Mouse (Mus musculus) naive thymus-derived CD4-positive, alpha-beta T cell, adult 2 months (primary cell): ENCODE data around the gene Eif2s1.

Experiments used
- DNase-seq: peaks from one replicate; pipeline ENCODE4 v3.0.0-alpha.2; 2011; ENCODE audit warnings: low read depth

Gene Eif2s1

GRCm38 (mm10) chr12:78861496-78862253 is at the start of gene Eif2s1, which contains the start of gene Atp6v1d:
TSS of gene Eif2s1 (plus strand) at chr12:78861819.
TSS of gene Atp6v1d (minus strand) at chr12:78861638.
- peak; percentile 98 for DNase-seq

GRCm38 (mm10) chr12:78814437-78814836 is 47.2 kb upstream of the Eif2s1 start:
- peak; percentile 7 for DNase-seq

GRCm38 (mm10) chr12:78834496-78834895 is 27.1 kb upstream of the Eif2s1 start:
- no peak for DNase-seq

DNA sequence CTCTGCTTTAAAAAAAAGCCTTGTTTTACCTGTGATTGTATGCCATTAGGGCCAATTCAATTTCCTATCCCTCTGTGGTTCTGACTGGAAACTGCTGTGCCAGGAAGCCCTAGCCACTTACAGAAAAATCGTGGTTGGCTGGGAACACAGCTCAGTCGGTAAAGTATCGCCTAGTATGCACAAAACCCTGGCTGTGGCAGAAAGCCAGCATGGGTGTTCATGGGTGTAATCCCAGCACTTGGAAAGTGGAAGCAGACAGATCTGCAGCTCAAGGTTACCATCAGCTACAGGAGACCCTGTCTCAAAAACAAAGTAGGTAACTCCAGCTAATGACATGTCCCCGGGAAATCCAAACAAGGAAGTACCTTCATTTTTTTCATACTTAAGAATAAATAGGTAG is 21.7 kb upstream of the Eif2s1 start:
- no peak for DNase-seq

DNA sequence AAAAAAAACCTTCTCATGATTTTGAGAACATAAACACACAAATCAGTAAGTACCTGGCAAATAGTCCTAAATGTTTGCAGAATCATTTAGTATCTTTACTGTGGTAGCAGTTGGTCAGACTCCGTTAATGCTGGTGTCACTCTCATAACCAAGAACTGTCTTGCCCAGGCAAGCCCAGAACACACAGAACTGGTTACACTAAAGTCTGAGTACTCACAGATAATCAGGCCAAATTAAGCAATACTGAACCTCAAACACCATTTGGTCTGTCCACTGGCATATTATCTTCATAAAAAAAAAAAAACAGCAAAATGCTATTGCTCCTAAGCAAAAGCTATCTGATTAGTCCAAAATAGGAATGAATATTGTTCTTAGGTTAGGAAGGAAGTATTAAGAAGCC is 19.2 kb upstream of the Eif2s1 start:
- no peak for DNase-seq

GRCm38 (mm10) chr12:78848246-78848645 is 13.4 kb upstream of the Eif2s1 start:
- DNase-seq = no peak

GRCm38 (mm10) chr12:78860921-78861495 is 611 bp upstream of the Eif2s1 start:
- DNase-seq = no peak

- no peak for DNase-seq
Measured at GRCm38 (mm10) chr12:78862254-78862730, 673 bp downstream of the Eif2s1 start.

GRCm38 (mm10) chr12:78865434-78865833 is 3.8 kb downstream of the Eif2s1 start:
- peak; percentile 38 for DNase-seq

- DNase-seq = no peak
Measured at GRCm38 (mm10) chr12:78868115-78868514, 6.5 kb downstream of the Eif2s1 start.

GRCm38 (mm10) chr12:78874581-78874980 is 13.0 kb downstream of the Eif2s1 start:
- DNase-seq = no peak

- no peak for DNase-seq
Measured at GRCm38 (mm10) chr12:78890062-78890461, 28.4 kb downstream of the Eif2s1 start.

DNA sequence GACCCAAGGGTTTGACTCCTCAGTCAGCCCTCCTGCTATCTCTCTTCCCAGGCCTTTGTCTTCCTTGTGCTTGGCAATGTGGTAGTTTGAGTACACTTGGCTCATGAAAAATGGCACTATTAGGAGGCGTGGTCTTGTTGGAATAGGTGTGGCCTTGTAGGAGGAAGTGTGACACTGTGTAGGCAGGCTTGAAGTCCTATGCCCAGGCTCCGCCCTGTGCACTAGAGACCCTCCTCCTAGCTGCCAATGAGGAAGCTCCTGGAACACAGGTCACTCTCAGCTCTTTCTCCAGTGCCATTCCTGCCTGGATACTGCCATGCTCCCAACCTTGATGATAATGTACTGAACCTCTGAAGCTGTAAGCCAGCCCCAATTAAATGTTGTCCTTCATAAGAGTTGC is 29.5 kb downstream of the Eif2s1 start:
- no peak for DNase-seq

- no peak for DNase-seq
Measured at GRCm38 (mm10) chr12:78897861-78898260, 36.2 kb downstream of the Eif2s1 start.

DNA sequence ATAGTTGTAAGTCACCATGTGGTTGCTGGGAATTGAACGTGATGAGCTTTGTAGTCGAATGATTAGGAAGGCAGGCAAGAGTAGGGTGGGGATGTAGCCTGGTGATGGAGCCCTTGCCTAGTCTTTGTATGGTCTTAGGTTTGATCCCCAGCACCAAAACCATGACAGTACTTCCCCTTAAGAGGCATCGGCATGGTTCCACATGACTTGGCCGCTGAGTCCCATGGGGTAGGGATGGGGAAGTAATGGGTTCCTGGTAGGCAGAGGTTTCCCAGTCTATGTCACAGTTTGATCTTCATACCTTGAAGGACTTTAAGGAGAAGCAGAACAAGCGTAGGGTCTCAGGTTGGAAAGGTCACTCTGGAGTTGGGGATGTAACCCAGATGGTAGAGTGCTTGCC is 39.8 kb downstream of the Eif2s1 start:
- no peak for DNase-seq

DNA sequence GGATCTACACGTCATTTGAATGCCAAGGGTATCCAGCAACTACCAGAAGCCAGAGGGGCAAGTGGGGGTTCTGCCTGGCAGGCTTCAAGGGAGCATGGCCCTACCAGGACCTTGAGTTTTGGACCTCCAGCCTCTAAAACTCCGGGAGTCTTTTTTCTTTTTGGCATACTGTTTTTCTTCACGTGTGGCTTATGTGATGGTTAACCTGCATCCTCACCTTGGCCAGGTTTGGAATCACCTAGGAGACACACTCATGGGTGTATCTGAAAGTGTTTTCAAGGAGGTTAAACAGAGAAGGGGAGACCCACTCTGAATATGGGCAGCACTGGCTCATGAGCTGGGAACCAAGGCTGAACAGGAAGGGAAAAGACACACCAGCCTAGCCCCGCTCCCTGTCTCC is 41.7 kb downstream of the Eif2s1 start:
- DNase-seq = no peak

DNA sequence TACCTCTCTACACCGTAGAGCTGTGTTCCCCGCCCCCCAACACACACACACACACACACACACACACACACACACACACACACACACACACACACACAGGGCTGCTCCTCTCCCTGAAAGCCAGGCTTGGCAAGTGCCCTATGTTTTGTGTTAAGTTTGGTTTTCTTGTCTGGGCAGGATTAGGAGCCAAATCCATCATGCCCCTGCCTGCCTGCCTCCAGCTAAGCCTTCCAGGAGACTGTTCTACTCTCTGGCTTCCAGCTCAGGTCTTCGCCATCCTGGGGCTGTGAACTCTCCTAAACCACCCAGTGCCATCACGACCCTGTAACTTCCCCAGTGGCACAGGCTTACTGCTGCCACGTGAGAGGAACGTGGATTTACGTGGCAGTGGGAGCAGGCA is 42.9 kb downstream of the Eif2s1 start:
- no peak for DNase-seq

DNA sequence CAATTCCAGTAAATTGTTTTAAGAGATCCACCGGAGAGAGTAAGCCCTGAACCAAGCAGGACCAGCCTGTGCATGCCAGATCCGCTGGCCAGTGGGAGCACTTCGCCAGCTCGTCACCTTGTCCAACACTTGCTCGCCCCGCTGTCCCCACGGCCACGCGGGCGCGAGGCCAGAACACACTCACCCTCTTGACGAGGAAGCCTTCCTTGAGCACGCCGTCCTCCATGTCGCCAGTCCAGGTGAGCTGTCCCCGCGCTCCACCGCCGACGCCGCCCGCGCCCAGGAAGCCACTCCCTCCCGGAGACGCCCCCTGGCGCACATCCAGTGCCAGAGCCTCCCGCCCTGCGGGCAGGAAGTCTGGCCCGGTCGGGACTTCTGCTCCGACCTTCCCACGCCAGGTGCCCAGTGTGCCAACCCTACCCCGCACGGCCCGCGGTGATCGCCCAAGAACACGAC is 45.1 kb downstream of the Eif2s1 start, which contains the start of gene Plek2:
Plek2 (minus strand) TSS at position 258 of the 456 bp plus-strand sequence.
- peak; percentile 50 for DNase-seq

DNA sequence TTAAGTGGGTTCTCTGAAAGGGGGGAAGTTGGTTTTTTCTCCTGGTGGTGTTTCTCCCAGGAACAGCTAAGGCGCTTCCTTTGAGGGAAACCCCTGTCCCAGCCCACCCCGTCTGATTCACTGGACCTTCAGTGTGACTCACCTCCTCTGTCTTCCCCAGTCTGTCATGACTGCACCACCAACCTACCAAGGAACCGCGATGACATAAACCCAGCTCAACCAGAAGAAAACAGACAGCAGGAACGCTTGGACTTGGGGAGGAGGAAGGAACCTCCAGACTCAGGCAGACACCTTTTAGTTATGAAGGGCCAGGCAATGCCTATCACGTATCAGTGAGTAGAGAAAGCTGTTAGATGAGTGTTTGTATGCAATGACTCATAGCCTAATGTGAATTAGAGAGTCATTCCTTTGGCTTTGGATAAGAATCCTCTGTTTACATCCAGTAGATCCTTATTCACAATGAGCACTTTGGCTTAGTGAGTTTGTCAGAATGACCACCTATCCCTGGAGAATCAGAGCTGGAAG is 46.5 kb downstream of the Eif2s1 start:
- no peak for DNase-seq

GRCm38 (mm10) chr12:78910684-78911461 is 49.3 kb downstream of the Eif2s1 start:
- DNase-seq = no peak

- peak; percentile 15 for DNase-seq
Measured at GRCm38 (mm10) chr12:78911707-78912417, 50.2 kb downstream of the Eif2s1 start.

GRCm38 (mm10) chr12:78914458-78914857 is 52.8 kb downstream of the Eif2s1 start:
- no peak for DNase-seq
